Mouse (Mus musculus): ENCODE results near the gene Kifc1. TPM values are rescaled to one million over a fixed set of nuclear protein-coding genes. Genes with fewer than 3 reads are reported as not detected.
"Not testable (repeated sequence)": the region's sequence is repeated elsewhere in the genome, so short reads cannot be mapped to it uniquely, and the experiment has no call there.

Kifc1 gene
- polyA plus RNA-seq, 1 experiment from 2014 or later: 6.3 TPM

- WGBS: 18% methylated on average over 3 of the region's 4 CpGs
- H3K27me3 ChIP-seq (ENCODE audit: insufficient read depth, poor library complexity, severe bottlenecking); H3K27ac ChIP-seq; H3K36me3 ChIP-seq; DNase-seq (ENCODE audit: low spot score); H3K4me3 ChIP-seq; H3K9me3 ChIP-seq: not testable (repeated sequence)
- H3K4me1 ChIP-seq (replicated peaks): peaks cover 23% of the 10 kb centered on the region
These were observed 14.4 kb upstream of the Kifc1 start, which contains the start of gene Platr17 for GRCm38 (mm10) chr17:33904835-33905234. TSS of gene Platr17 (plus strand) at chr17:33905135.

DNA sequence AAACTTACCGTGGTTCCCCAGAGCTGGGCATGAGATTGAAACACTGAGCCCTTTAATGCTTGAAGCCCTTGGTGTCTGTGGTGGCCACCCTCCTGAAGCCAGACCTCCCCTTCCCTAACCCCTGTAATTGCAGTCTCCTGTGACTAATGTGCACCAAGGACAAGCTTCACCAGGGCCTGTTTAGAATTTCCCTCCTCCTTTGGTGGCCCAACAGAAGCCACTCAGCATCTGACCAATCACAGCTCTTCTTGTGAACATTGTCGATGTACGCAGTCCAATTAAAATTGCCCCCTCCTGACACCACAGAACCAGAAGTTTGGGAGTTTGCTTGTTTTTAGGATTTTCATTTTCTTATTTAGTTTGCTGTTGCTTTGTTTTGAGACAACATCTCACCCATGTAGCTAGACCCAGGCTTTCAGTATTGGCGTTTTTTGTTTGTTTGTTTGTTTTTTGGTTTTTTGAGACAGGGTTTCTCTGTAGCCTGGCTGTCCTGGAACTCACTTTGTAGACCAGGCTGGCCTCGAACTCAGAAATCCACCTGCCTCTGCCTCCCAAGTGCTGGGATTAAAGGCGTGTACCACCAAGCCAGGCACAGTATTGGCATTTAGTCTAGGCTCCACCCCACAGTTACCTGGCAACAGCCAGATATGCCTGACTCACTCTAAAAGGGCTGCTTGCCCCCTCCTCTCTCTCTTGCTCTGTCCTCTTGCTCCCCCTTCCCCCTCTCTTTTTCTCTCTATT is 13.6 kb upstream of the Kifc1 start:
- not testable (repeated sequence) for H3K27me3 ChIP-seq (ENCODE audit: insufficient read depth, poor library complexity, severe bottlenecking); H3K4me3 ChIP-seq; H3K9me3 ChIP-seq; DNase-seq (ENCODE audit: low spot score); H3K36me3 ChIP-seq; H3K27ac ChIP-seq
- WGBS: 78% methylated on average over 6 of the region's 6 CpGs
- peaks cover 20% of the 10 kb centered on the region for H3K4me1 ChIP-seq (replicated peaks)

- WGBS: 86% methylated on average over 7 of the region's 7 CpGs
- H3K4me1 ChIP-seq (replicated peaks): peaks cover 6% of the 10 kb centered on the region
- DNase-seq (ENCODE audit: low spot score): no peak
- H3K27me3 ChIP-seq (ENCODE audit: insufficient read depth, poor library complexity, severe bottlenecking): no peaks in the 10 kb centered on the region
- H3K27ac ChIP-seq: no peak overlapping the region
- H3K36me3 ChIP-seq: no peaks in the 10 kb centered on the region
- H3K9me3 ChIP-seq: no peaks in the 10 kb centered on the region
- no peak overlapping the region for H3K4me3 ChIP-seq
These were observed 12.0 kb upstream of the Kifc1 start for GRCm38 (mm10) chr17:33902491-33902890.

- H3K36me3 ChIP-seq: no peaks in the 10 kb centered on the region
- no peak for DNase-seq (ENCODE audit: low spot score)
- H3K27me3 ChIP-seq (ENCODE audit: insufficient read depth, poor library complexity, severe bottlenecking): no peaks in the 10 kb centered on the region
- no peak overlapping the region for H3K4me3 ChIP-seq
- no peaks in the 10 kb centered on the region for H3K9me3 ChIP-seq
- H3K4me1 ChIP-seq (replicated peaks): peaks cover 6% of the 10 kb centered on the region
- WGBS: 83% methylated on average over 4 of the region's 4 CpGs
- H3K27ac ChIP-seq: no peak overlapping the region
These were observed 11.6 kb upstream of the Kifc1 start for GRCm38 (mm10) chr17:33902079-33902478.

DNA sequence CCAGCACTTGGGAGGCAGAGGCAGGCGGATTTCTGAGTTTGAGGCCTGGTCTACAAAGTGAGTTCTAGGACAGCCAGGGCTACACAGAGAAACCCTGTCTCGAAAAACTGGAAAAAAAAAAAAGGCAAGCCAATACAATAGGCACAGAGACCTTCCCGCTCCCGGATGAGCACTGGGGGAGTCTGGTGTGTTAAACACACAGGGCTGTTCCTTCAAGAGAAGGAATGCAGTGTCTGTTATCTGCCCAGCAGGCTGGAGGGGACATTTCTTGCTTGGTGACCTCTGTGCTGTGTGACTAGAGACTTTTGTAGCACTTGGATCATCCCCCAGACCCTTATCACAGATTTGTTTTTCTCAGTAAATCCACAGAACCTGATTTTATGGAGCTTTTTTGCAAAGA is 11.2 kb upstream of the Kifc1 start:
- DNase-seq (ENCODE audit: low spot score): no peak
- Histone ChIP-seq H3K9me3 (no peaks in the 10 kb centered on the region), H3K27ac (no peak overlapping the region), H3K27me3 (ENCODE audit: insufficient read depth, poor library complexity, severe bottlenecking) (no peaks in the 10 kb centered on the region), H3K4me1 (replicated peaks) (peaks cover 6% of the 10 kb centered on the region), H3K4me3 (no peak overlapping the region), H3K36me3 (no peaks in the 10 kb centered on the region)
- 65% methylated on average over 4 of the region's 4 CpGs for WGBS

DNA sequence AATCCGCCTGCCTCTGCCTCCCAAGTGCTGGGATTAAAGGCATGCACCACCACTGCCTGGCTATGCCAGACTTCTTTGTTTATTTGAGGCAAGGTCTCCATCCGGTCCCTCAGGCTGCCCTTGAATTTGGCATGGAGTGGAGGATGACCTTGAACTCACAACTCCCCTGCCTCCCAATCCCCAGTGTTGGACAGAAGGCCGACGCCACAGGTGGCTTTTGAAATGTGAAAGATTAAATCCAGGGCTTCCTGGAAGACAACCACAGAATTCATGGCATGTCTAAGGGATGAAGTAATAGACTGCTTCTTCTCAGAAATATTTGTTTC is 10.5 kb upstream of the Kifc1 start:
- WGBS: 90% methylated on average over 4 of the region's 4 CpGs

GRCm38 (mm10) chr17:33900281-33900988 is 10.0 kb upstream of the Kifc1 start:
- no peaks in the 10 kb centered on the region for H3K9me3 ChIP-seq
- no peak overlapping the region for H3K27ac ChIP-seq
- peaks cover 6% of the 10 kb centered on the region for H3K4me1 ChIP-seq (replicated peaks)
- WGBS: 78% methylated on average over 7 of the region's 7 CpGs
- H3K36me3 ChIP-seq: no peaks in the 10 kb centered on the region
- H3K27me3 ChIP-seq (ENCODE audit: insufficient read depth, poor library complexity, severe bottlenecking): no peaks in the 10 kb centered on the region
- no peak overlapping the region for H3K4me3 ChIP-seq
- DNase-seq (ENCODE audit: low spot score): no peak

More for the DNA sequence above, 10.5 kb upstream of the Kifc1 start:
- Histone ChIP-seq H3K4me3 (no peak overlapping the region), H3K36me3 (no peaks in the 10 kb centered on the region), H3K27ac (no peak overlapping the region), H3K4me1 (replicated peaks) (peaks cover 6% of the 10 kb centered on the region), H3K9me3 (no peaks in the 10 kb centered on the region), H3K27me3 (ENCODE audit: insufficient read depth, poor library complexity, severe bottlenecking) (no peaks in the 10 kb centered on the region)
- DNase-seq (ENCODE audit: low spot score): no peak

- H3K4me3 ChIP-seq: no peak overlapping the region
- H3K36me3 ChIP-seq: no peaks in the 10 kb centered on the region
- peaks cover 3% of the 10 kb centered on the region; the same call in 1 of the 2 replicates for H3K4me1 ChIP-seq (replicated peaks)
- no peaks in the 10 kb centered on the region for H3K9me3 ChIP-seq
- WGBS: 82% methylated on average over 4 of the region's 4 CpGs
- no peak overlapping the region for H3K27ac ChIP-seq
- no peak for DNase-seq (ENCODE audit: low spot score)
- no peaks in the 10 kb centered on the region for H3K27me3 ChIP-seq (ENCODE audit: insufficient read depth, poor library complexity, severe bottlenecking)
These were observed 9.2 kb upstream of the Kifc1 start for GRCm38 (mm10) chr17:33899642-33900041.

DNA sequence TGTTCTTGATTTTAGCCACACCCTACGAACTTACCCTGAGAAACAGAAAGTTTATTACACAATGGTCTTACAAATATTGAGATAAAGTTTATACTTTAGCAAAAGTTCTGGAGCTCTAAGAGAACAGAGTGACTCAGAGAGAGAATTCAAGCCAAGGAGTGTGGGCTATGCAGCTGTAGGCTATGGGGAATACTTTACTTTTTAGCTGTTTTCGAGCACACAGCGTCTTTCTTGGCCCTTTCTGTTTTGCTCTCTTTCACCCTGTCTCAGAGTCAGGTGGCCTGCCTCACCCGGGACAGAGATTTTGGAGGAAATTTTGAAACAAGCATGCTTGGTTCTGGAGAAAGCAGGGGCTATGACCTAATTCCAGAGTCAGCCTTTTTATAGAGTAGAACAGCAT is 7.7 kb upstream of the Kifc1 start:
- not testable (repeated sequence) for DNase-seq (ENCODE audit: low spot score); H3K27me3 ChIP-seq (ENCODE audit: insufficient read depth, poor library complexity, severe bottlenecking); H3K27ac ChIP-seq; H3K9me3 ChIP-seq; H3K4me1 ChIP-seq (replicated peaks); H3K36me3 ChIP-seq; H3K4me3 ChIP-seq
- 80% methylated on average over 4 of the region's 4 CpGs for WGBS

GRCm38 (mm10) chr17:33897114-33897794 is 6.8 kb upstream of the Kifc1 start:
- Histone ChIP-seq H3K36me3 (no peaks in the 10 kb centered on the region), H3K4me3 (no peak overlapping the region), H3K27me3 (ENCODE audit: insufficient read depth, poor library complexity, severe bottlenecking) (no peaks in the 10 kb centered on the region), H3K27ac (no peak overlapping the region), H3K9me3 (no peaks in the 10 kb centered on the region), H3K4me1 (replicated peaks) (no peaks in the 10 kb centered on the region)
- 41% methylated on average over 6 of the region's 6 CpGs for WGBS
- DNase-seq (ENCODE audit: low spot score): peak; percentile 47

GRCm38 (mm10) chr17:33893011-33893410 is 2.5 kb upstream of the Kifc1 start:
- not testable (repeated sequence) for DNase-seq (ENCODE audit: low spot score); H3K27me3 ChIP-seq (ENCODE audit: insufficient read depth, poor library complexity, severe bottlenecking); H3K4me3 ChIP-seq; H3K9me3 ChIP-seq; H3K27ac ChIP-seq; H3K36me3 ChIP-seq
- WGBS: 73% methylated on average over 4 of the region's 4 CpGs
- H3K4me1 ChIP-seq (replicated peaks): peaks cover 14% of the 10 kb centered on the region

DNA sequence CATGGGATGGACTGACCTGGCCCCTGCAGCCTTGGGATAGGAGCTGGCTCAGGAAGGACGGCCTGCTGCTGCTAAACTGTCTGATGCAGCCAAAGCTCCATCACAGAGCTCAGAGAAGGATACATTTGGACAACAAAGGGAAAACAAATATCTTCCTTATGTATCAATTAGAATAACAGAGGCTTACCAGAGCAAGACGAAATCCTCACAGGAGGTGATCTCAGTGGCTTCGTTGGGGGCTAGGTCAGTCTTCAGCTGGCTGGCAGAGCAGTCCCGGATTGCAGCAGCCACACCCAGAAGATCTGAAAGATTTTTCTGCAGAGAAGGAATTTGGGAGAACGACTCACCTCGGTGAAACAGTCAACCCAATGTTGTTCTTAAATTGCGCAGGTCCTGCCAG is 2.0 kb upstream of the Kifc1 start:
- no peak for DNase-seq (ENCODE audit: low spot score)
- no peak overlapping the region for H3K4me3 ChIP-seq
- WGBS: 18% methylated on average over 7 of the region's 7 CpGs
- peaks cover 18% of the 10 kb centered on the region for H3K4me1 ChIP-seq (replicated peaks)
- H3K27ac ChIP-seq: no peak overlapping the region
- no peaks in the 10 kb centered on the region for H3K27me3 ChIP-seq (ENCODE audit: insufficient read depth, poor library complexity, severe bottlenecking)
- no peaks in the 10 kb centered on the region for H3K9me3 ChIP-seq
- no peaks in the 10 kb centered on the region for H3K36me3 ChIP-seq

DNA sequence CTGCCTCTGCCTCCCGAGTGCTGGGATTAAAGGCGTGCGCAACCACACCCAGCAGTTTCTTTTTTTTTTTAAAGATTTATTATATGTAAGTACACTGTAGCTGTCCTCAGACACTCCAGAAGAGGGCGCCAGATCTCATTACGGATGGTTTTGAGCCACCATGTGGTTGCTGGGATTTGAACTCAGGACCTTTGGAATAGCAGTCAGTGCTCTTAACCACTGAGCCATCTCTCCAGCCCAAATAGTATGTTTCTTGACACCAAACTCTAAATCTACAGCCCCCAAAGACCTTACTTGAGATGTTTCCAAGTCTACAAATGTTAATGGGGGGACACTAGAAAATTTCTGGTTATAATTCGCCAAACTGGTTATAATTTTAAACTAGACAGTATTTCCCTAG is 1.4 kb upstream of the Kifc1 start:
- not testable (repeated sequence) for H3K9me3 ChIP-seq; H3K27ac ChIP-seq; H3K4me3 ChIP-seq; H3K27me3 ChIP-seq (ENCODE audit: insufficient read depth, poor library complexity, severe bottlenecking); DNase-seq (ENCODE audit: low spot score); H3K36me3 ChIP-seq
- peaks cover 18% of the 10 kb centered on the region for H3K4me1 ChIP-seq (replicated peaks)
- WGBS: 66% methylated on average over 6 of the region's 6 CpGs

Data from hindbrain, embryonic 10.5 days (tissue).